Mouse (Mus musculus): ENCODE results near the gene Kcnk7. TPM values are rescaled to one million over a fixed set of nuclear protein-coding genes. Genes with fewer than 3 reads are reported as not detected.

Gene Kcnk7
- polyA plus RNA-seq, 1 experiment: 0.36 TPM

- DNase-seq (ENCODE audit: low read depth): peak; percentile 60
Measured at GRCm38 (mm10) chr19:5689565-5690342, 14.4 kb upstream of the Kcnk7 start.

GRCm38 (mm10) chr19:5690343-5690735, 13.8 kb upstream of the Kcnk7 start:
- no peak for DNase-seq (ENCODE audit: low read depth)

GRCm38 (mm10) chr19:5691601-5692000, 12.6 kb upstream of the Kcnk7 start:
- DNase-seq (ENCODE audit: low read depth): no peak

GRCm38 (mm10) chr19:5692086-5692912, 11.9 kb upstream of the Kcnk7 start:
- no peak for DNase-seq (ENCODE audit: low read depth)

- no peak for DNase-seq (ENCODE audit: low read depth)
Measured at GRCm38 (mm10) chr19:5692913-5693396, 11.2 kb upstream of the Kcnk7 start.

- no peak for DNase-seq (ENCODE audit: low read depth)
Measured at GRCm38 (mm10) chr19:5693801-5694200, 10.4 kb upstream of the Kcnk7 start.

- DNase-seq (ENCODE audit: low read depth): no peak
Measured at GRCm38 (mm10) chr19:5695849-5696462, 8.2 kb upstream of the Kcnk7 start.

GRCm38 (mm10) chr19:5704801-5705571, 819 bp downstream of the Kcnk7 start:
- no peak for DNase-seq (ENCODE audit: low read depth)

- no peak for DNase-seq (ENCODE audit: low read depth)
Measured at GRCm38 (mm10) chr19:5710068-5710467, 5.9 kb downstream of the Kcnk7 start.

- DNase-seq (ENCODE audit: low read depth): no peak
Measured at GRCm38 (mm10) chr19:5710581-5710980, 6.4 kb downstream of the Kcnk7 start.

- DNase-seq (ENCODE audit: low read depth): no peak
Measured at GRCm38 (mm10) chr19:5711218-5711617, 7.1 kb downstream of the Kcnk7 start.

GRCm38 (mm10) chr19:5711907-5712460, 7.8 kb downstream of the Kcnk7 start:
- DNase-seq (ENCODE audit: low read depth): no peak

- DNase-seq (ENCODE audit: low read depth): no peak
Measured at GRCm38 (mm10) chr19:5713255-5713654, 9.1 kb downstream of the Kcnk7 start.

GRCm38 (mm10) chr19:5713730-5714129, 9.6 kb downstream of the Kcnk7 start:
- no peak for DNase-seq (ENCODE audit: low read depth)

GRCm38 (mm10) chr19:5715793-5716688, 11.9 kb downstream of the Kcnk7 start:
- no peak for DNase-seq (ENCODE audit: low read depth)

GRCm38 (mm10) chr19:5716955-5717354, 12.8 kb downstream of the Kcnk7 start:
- no peak for DNase-seq (ENCODE audit: low read depth)

- no peak for DNase-seq (ENCODE audit: low read depth)
Measured at GRCm38 (mm10) chr19:5721233-5721632, 17.1 kb downstream of the Kcnk7 start.

- no peak for DNase-seq (ENCODE audit: low read depth)
Measured at GRCm38 (mm10) chr19:5722848-5723425, 18.8 kb downstream of the Kcnk7 start.

- no peak for DNase-seq (ENCODE audit: low read depth)
Measured at GRCm38 (mm10) chr19:5723934-5724548, 19.9 kb downstream of the Kcnk7 start.
